Mouse (Mus musculus) heart, adult 2 months (tissue): ENCODE measurements around the gene Fbxo9. TPM values are rescaled to one million over a fixed set of nuclear protein-coding genes. Genes with fewer than 3 reads are reported as not detected.

ENCODE experiments used
- DNase-seq, 2 experiments: peaks; one replicate each; pipeline ENCODE4 v3.0.0; 2021
- H3K27ac ChIP-seq: fragments of 200-600 bp; 2 replicates; pipeline ENCODE4 v1.8.1; 2022
- H3K27me3 ChIP-seq: fragments of 200-500 bp; 2 replicates; pipeline ENCODE4 v1.6.1; 2012; ENCODE audit warnings: mild to moderate bottlenecking, low read length, inconsistent platforms, mixed read lengths; ENCODE audit not compliant: control insufficient read depth, insufficient read depth
- H3K36me3 ChIP-seq: fragments of 200-500 bp; 2 replicates; pipeline ENCODE4 v1.6.1; 2012; ENCODE audit warnings: low read length, inconsistent platforms; ENCODE audit not compliant: control insufficient read depth, insufficient read depth
- H3K4me1 ChIP-seq: fragments of 200-500 bp; 2 replicates; pipeline ENCODE4 v1.6.1; 2011; ENCODE audit warnings: low read length; ENCODE audit not compliant: control insufficient read depth, insufficient read depth
- H3K4me3 ChIP-seq: fragments of 200-600 bp; 2 replicates; pipeline ENCODE4 v1.8.1; 2022
- H3K79me2 ChIP-seq: fragments of 200-500 bp; replicated peaks from 2 replicates; pipeline ENCODE4 v1.6.1; 2012; ENCODE audit warnings: mild to moderate bottlenecking, inconsistent platforms, low read length, moderate library complexity, mixed read lengths; ENCODE audit not compliant: control insufficient read depth, insufficient read depth
- H3K9ac ChIP-seq: fragments of 200-500 bp; 2 replicates; pipeline ENCODE4 v1.6.1; 2012; ENCODE audit warnings: low read depth, mild to moderate bottlenecking, control low read depth, inconsistent platforms, low read length, mixed read lengths
- CTCF ChIP-seq: fragments of 200-600 bp; IDR thresholded peaks from 2 replicates; pipeline ENCODE4 v1.8.1; 2022; ENCODE audit warnings: antibody characterized with exemption, mild to moderate bottlenecking, moderate library complexity
- EP300 ChIP-seq: fragments of 200-500 bp; IDR thresholded peaks from 2 replicates; pipeline ENCODE4 v1.6.1; 2011; ENCODE audit warnings: low read depth, low read length, control low read depth; ENCODE audit not compliant: insufficient read depth
- POLR2A ChIP-seq: fragments of 200-500 bp; IDR thresholded peaks from 2 replicates; pipeline ENCODE4 v1.6.1; 2011; ENCODE audit warnings: mild to moderate bottlenecking, low read depth, low read length, control low read depth; ENCODE audit not compliant: insufficient read depth
- WGBS: fragments of 180-500 bp; shearing (Covaris S2); methylation state at CpG from one replicate; pipeline ENCODE4 v1.1.7; 2018; 5-methylcytosine and 5-hydroxymethylcytosine counted together
- intact Hi-C: fragments of 180-260 bp; cut with DNase I; formaldehyde crosslinking; loops from one replicate; pipeline ENCODE4 v1.15.1; 2025
- polyA plus RNA-seq: library from polyadenylated mRNA; depleted of rRNA; stranded (reverse); fragments of >200 nt; gene quantifications from 2 replicates; pipeline ENCODE4 v1.2.3, GENCODE M21; 2012
- total RNA-seq, 2 experiments: library from RNA; stranded (reverse); gene quantifications; 2 replicates each; pipeline ENCODE4 v1.2.3; 2021

Fbxo9 gene
- total and polyA plus RNA-seq, 3 experiments: 34.4 to 69.5 (median 40.6) TPM

GRCm38 (mm10) chr9:78062392-78062791 is 46.5 kb downstream of the Fbxo9 start:
- Histone ChIP-seq H3K79me2 (no peaks in the 10 kb centered on the region), H3K9ac (no peak overlapping the region), H3K27ac (no peak overlapping the region), H3K4me1 (no peaks in the 10 kb centered on the region), H3K4me3 (no peak overlapping the region), H3K27me3 (no peaks in the 10 kb centered on the region; the same call in 1 of the 2 replicates), H3K36me3 (no peaks in the 10 kb centered on the region)
- WGBS: 81% methylated on average over 9 of the region's 9 CpGs
- intact Hi-C loops: no loop called here
- TF ChIP-seq EP300: no peak
- TF ChIP-seq CTCF: no peak
- TF ChIP-seq POLR2A: no peak
- DNase-seq: no peak

GRCm38 (mm10) chr9:78059525-78060120 is 49.2 kb downstream of the Fbxo9 start:
- Histone ChIP-seq H3K9ac (no peak overlapping the region), H3K4me3 (no peak overlapping the region), H3K27me3 (no peaks in the 10 kb centered on the region; the same call in 1 of the 2 replicates), H3K27ac (no peak overlapping the region), H3K79me2 (no peaks in the 10 kb centered on the region), H3K36me3 (no peaks in the 10 kb centered on the region), H3K4me1 (no peaks in the 10 kb centered on the region)
- TF ChIP-seq CTCF (no peak), EP300 (no peak), POLR2A (no peak)
- 88% methylated on average over 16 of the region's 16 CpGs for WGBS
- no peak for DNase-seq
- intact Hi-C loops: no loop called here

GRCm38 (mm10) chr9:78054298-78054697 is 54.6 kb downstream of the Fbxo9 start:
- DNase-seq: no peak
- H3K27ac ChIP-seq: no peak overlapping the region
- 83% methylated on average over 3 of the region's 3 CpGs for WGBS
- H3K27me3 ChIP-seq: no peaks in the 10 kb centered on the region
- H3K36me3 ChIP-seq: no peaks in the 10 kb centered on the region
- intact Hi-C loops: no loop called here
- TF ChIP-seq EP300: no peak
- no peak for TF ChIP-seq POLR2A
- no peak for TF ChIP-seq CTCF
- H3K4me3 ChIP-seq: no peak overlapping the region
- H3K79me2 ChIP-seq: no peaks in the 10 kb centered on the region
- no peaks in the 10 kb centered on the region for H3K4me1 ChIP-seq
- H3K9ac ChIP-seq: no peak overlapping the region

- no peak for TF ChIP-seq CTCF
- no peak for TF ChIP-seq POLR2A
- no peak for TF ChIP-seq EP300
- Histone ChIP-seq H3K27ac (no peak overlapping the region), H3K36me3 (no peaks in the 10 kb centered on the region), H3K79me2 (no peaks in the 10 kb centered on the region), H3K4me1 (no peaks in the 10 kb centered on the region), H3K27me3 (no peaks in the 10 kb centered on the region), H3K9ac (no peak overlapping the region), H3K4me3 (no peak overlapping the region)
- DNase-seq: no peak
- WGBS: 77% methylated on average over 8 of the region's 8 CpGs
- intact Hi-C loops: no loop called here
Observed at GRCm38 (mm10) chr9:78053821-78054220, 55.0 kb downstream of the Fbxo9 start.

GRCm38 (mm10) chr9:78051677-78052076 is 57.2 kb downstream of the Fbxo9 start, which contains the start of gene Gcm1:
Gene Gcm1, plus strand, starts transcription at chr9:78051924.
- Histone ChIP-seq H3K36me3 (no peaks in the 10 kb centered on the region), H3K4me1 (no peaks in the 10 kb centered on the region), H3K27me3 (no peaks in the 10 kb centered on the region), H3K4me3 (no peak within 1 kb of the TSS), H3K79me2 (no peaks in the 10 kb centered on the region), H3K27ac (no peak within 1 kb of the TSS), H3K9ac (no peak within 1 kb of the TSS)
- no peak for DNase-seq
- WGBS: 67% methylated on average over 3 of the region's 3 CpGs
- intact Hi-C loops: no loop called here
- TF ChIP-seq EP300 (no peak), POLR2A (no peak), CTCF (no peak)

- Histone ChIP-seq H3K9ac (no peak overlapping the region), H3K4me1 (no peaks in the 10 kb centered on the region), H3K36me3 (no peaks in the 10 kb centered on the region), H3K79me2 (no peaks in the 10 kb centered on the region), H3K27me3 (no peaks in the 10 kb centered on the region), H3K4me3 (no peak overlapping the region), H3K27ac (no peak overlapping the region)
- intact Hi-C loops: no loop called here
- no peak for TF ChIP-seq POLR2A
- DNase-seq: no peak
- 31% methylated on average over 5 of the region's 5 CpGs for WGBS
Observed at GRCm38 (mm10) chr9:78050452-78050970, 58.4 kb downstream of the Fbxo9 start.
